Mouse (Mus musculus): ENCODE measurements around the gene Mark4.

GRCm38 (mm10) chr7:19486549-19486948, 27.9 kb upstream of the Mark4 start:
- TF ChIP-seq CTCF (IDR thresholded peaks at IDR 0.05; ENCODE audit: borderline replicate concordance, control insufficient read depth, extremely low read depth, insufficient read depth, low read length, poor library complexity) = no peak
- no peak for TF ChIP-seq POLR2A (IDR thresholded peaks at IDR 0.05; ENCODE audit: control insufficient read depth, extremely low read depth, insufficient read depth, low read length, poor library complexity)
